Mouse (Mus musculus) testis, adult 2 months (tissue): ENCODE data around the gene Lrrc26.

Experiments
- CTCF ChIP-seq: fragments of 200-500 bp; IDR thresholded peaks from 2 replicates; pipeline ENCODE4 v1.5.1; 2012; ENCODE audit warnings: low read depth, mild to moderate bottlenecking, inconsistent platforms, low read length, moderate library complexity; ENCODE audit not compliant: control insufficient read depth, insufficient read depth, insufficient replicate concordance
- POLR2A ChIP-seq: fragments of 200-500 bp; IDR thresholded peaks from 2 replicates; pipeline ENCODE4 v1.6.1; 2012; ENCODE audit warnings: low read depth, mild to moderate bottlenecking, inconsistent platforms, low read length, moderate library complexity; ENCODE audit not compliant: control insufficient read depth

- TF ChIP-seq POLR2A (no peak), CTCF (no peak)
Observed at GRCm38 (mm10) chr2:25286837-25287636, 2.7 kb upstream of the Lrrc26 start.
